Mouse (Mus musculus) heart, adult 9 months (tissue): ENCODE results near the gene Ugt1a10.

Experiments
- DNase-seq, 2 experiments: peaks; one replicate each; pipeline ENCODE4 v3.0.0; 2022; ENCODE audit warnings: low spot score in 2 of 2

The Ugt1a10 gene

GRCm38 (mm10) chr1:88230981-88231802 lies 176.0 kb downstream of the Ugt1a10 start:
- no peak for DNase-seq

GRCm38 (mm10) chr1:88231803-88232499 lies 176.8 kb downstream of the Ugt1a10 start:
- DNase-seq = no peak

DNA sequence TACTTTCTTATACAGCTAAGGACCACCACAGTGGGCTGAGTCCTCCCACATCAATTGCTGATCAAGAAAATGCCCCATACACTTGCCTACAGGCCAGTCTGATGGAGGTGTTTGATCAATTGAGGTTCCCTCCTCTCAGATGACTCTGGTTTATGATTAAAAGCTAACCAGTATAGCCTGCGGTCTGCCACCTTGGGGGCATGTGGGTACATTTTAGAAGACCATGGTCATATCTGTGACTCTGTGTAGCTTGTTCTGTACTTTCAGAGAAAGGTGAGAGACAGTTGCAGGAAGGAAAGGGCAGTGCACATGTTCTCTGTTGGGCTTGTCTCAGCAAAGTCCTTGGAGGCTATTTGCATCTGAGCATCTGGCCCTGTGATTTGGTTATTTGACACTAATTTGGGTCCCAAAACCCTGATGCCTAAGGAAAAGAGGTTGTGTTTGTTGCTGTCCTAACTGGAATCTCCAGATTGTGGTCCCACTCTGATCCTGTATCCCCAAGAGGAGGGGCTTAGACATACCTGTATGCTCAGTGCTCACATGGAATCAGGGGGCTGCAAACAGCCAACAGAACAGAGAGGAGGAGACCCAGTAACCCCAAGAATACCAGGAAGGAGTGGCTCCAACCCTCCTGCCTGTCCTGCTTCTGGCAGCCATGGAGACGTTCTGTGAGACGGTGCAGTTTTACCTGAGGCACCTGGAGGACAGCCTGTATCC lies 177.6 kb downstream of the Ugt1a10 start:
- no peak for DNase-seq

DNA sequence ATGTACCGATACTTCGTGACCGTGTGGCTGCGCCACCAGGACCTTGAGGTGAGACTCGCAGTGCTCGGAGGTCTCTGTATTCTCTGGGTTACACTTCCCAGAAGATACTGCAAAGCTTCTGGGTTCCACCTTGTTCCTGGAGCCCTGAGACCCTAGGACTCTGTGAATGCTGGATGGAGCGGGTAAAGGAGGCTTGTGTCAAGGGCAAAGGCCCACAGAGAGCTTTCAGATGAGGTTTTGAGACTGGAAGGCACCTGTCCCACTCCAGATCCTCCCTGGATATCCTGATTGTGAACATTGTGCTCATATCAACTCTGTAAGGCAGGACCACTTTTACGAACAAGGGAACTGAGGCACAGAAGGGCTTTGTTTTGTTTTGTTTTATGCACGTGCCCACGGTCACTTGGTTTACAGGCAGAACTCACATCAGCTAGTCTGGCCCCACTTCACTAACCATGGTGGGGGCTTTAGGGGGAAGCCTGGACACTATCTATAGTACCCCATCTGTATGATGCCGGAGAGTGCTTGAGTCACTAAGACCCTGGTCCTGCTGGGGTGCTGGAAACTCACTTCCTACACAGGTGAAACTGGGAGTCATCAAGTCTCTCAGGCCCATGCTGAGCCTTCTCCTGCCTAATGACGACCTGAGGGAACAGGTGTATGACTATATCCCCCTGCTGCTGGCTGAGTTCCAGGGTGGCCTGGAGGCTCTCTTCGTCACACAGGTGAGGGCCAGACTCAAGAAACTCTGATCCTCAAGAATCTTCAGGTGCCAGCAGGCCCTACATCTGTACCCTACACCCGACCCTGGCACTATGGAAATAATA lies 178.4 kb downstream of the Ugt1a10 start:
- no peak for DNase-seq

- no peak for DNase-seq
Observed at GRCm38 (mm10) chr1:88234248-88234610, 179.0 kb downstream of the Ugt1a10 start.

- DNase-seq = no peak
Observed at GRCm38 (mm10) chr1:88234646-88235045, 179.5 kb downstream of the Ugt1a10 start.

DNA sequence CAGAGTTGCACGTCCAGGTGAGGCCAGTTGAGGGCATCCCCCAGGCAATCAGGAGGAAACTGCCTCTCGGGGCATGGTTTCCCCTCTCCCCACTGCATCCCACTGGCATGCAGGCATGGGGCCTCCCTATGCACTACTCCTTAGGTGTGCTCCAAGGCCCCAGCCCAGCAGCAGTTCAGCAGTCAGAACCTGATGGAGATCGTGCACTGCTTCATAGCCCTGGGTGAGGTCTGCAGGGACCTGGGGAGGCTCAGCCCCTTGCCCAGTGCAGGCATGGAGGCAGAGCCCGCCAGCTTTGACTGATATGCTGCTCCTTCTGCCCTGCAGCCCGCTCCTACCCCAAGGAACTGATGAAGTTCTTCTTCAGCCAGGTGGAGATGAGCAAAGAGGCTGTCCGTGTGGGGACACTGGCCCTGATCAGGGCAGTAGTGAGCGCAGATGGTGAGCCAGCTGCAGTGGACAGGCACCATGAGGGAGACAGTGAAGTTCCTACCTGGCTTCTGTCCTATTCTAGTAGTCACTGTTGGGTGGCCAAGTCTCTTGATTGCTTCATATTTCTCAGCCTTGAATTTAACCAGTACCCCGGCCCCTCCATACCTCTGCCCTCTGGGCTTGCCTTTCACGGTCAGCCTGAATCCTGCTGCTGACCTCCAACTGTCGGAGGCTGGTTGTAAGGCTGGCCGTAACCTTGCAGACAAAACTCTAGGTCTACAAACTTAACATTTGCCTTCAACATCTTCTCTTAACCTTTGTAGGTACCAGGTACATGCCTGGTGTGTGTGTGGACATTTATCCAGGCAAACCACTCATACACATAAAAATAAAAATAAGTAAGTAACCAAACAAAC lies 180.1 kb downstream of the Ugt1a10 start:
- no peak for DNase-seq

- DNase-seq = no peak
Observed at GRCm38 (mm10) chr1:88235894-88236415, 180.8 kb downstream of the Ugt1a10 start.

DNA sequence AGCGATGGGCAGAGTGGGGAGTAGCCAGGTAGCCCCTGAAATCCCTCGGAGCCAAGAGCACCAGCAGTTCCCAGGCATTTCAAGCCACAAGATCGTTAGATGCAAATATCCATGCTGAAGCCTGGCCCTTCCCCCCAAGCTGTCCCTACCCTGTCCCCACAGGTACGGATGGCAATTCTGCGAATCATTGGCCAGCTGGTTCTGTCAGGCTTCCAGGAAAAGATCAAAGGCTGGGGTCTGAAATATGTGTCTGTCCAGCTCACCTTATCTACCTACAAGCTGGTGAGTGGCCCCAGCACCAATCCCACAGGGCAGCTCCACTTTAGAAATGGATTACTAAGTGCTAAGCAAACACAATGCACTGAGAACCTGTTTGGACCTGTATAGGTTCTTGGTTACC lies 182.1 kb downstream of the Ugt1a10 start:
- no peak for DNase-seq

- no peak for DNase-seq
Observed at GRCm38 (mm10) chr1:88238771-88239170, 183.6 kb downstream of the Ugt1a10 start.

DNA sequence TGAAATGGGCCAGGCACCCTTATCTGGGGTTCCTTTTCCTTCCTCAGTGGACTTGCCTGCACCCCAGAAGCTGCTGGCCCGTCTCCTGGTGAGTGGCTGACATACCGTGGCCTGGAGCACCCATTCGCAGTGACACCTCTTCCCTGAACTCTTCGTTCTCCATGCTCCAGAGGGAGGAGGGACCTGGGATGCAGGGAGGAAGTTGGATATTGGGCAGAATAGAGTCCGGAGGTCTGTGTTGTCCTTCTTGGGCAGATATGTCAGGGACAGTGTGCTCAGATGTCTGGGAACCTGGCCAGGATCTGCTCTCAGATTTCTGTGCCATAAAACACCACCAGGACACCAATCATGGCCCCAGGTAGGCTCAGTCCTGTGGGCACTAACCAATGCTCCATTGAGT lies 184.9 kb downstream of the Ugt1a10 start:
- no peak for DNase-seq

GRCm38 (mm10) chr1:88240579-88240978 lies 185.4 kb downstream of the Ugt1a10 start:
- no peak for DNase-seq

- DNase-seq = no peak
Observed at GRCm38 (mm10) chr1:88243861-88244260, 188.7 kb downstream of the Ugt1a10 start.

- DNase-seq = no peak
Observed at GRCm38 (mm10) chr1:88245881-88246280, 190.7 kb downstream of the Ugt1a10 start.

GRCm38 (mm10) chr1:88246386-88246785 lies 191.2 kb downstream of the Ugt1a10 start:
- DNase-seq = no peak

DNA sequence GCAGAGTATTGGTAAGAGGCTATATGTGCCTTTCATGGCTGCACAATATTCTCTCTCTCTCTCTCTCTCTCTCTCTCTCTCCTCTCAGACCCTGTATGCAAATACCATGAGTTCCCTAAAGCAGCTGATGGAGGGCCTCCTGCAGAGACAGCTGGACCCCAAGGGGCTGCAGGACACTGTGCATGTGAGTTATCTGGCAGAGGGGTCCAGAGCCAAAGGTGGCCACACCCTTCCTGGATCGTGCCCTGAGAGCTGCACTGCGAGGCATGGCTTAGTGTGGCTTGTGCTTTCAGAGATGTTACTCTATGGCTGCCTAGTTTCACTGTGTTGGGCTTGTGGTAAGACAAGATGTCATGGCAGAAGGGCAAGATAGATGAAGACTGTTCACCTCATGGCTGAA lies 192.5 kb downstream of the Ugt1a10 start:
- DNase-seq = no peak

DNA sequence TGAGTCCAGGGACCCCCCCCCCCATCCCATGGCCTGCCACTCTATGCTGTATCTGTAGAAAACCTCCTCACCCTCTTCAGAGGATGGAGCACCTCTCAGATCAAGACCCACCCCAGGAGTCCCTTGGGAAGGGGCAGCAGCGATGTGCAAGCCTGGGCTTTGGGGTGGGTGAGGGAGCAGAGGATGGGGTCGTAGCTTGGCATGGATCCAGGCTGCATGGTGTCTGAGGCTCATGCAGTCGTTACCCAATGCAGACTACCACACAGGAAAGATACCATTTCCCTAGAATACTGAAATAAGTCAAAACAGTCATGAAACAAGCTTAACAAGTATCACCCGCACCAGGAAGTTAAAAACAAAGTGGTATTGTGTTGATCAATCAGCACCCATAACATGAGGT lies 193.5 kb downstream of the Ugt1a10 start:
- DNase-seq = no peak

GRCm38 (mm10) chr1:88249596-88249995 lies 194.4 kb downstream of the Ugt1a10 start:
- DNase-seq = no peak

DNA sequence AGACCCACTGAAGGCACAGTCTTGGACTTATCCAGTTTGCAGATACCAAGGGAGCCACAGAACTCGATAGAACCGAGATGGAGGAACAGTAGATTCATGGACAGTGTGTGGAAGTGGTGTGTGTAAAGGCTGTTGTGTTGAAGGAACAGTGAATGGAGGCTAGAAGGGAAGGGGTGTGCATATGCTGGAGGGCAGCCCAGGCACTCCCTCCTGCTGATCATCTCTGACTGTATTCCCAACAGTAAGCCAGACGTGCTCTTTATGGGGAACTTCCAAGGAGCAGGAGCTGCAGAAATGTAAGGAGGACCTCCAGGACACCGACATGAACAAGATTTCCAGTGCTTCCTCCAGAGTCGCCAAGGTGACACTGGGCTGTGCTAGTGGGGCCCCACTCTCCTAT lies 194.8 kb downstream of the Ugt1a10 start:
- DNase-seq = no peak

GRCm38 (mm10) chr1:88253106-88253505 lies 197.9 kb downstream of the Ugt1a10 start:
- no peak for DNase-seq

- no peak for DNase-seq
Observed at GRCm38 (mm10) chr1:88253540-88253939, 198.4 kb downstream of the Ugt1a10 start.
